Mouse (Mus musculus): Measurements from ENCODE around the gene B3glct. TPM values are rescaled to one million over a fixed set of nuclear protein-coding genes. Genes with fewer than 3 reads are reported as not detected.

B3glct gene
- total RNA-seq, 1 experiment = 6.0 TPM

DNA sequence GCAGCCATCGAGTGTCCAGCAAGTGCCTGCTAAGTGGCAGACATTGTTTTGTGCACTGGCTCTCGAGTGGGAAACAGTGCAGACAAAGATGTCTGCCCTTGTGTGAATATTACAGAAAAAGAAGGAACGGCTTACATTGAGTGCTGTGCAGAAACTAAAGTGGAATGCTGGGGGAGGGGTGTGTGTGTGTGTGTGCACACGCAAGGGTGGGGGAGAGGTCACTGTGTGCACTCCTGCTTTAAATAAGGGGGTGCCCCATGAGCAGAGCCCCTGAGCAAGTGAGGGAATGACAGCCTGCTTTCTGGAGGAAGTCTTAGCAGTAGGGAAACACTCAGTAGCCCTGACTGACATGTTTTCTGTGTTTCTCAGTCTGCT, 27.9 kb upstream of the B3glct start:
- Histone ChIP-seq H3K27ac (ENCODE audit: insufficient read depth, low read depth, low read length, poor library complexity, severe bottlenecking) (no peak overlapping the region), H3K9me3 (ENCODE audit: control insufficient read depth, insufficient read depth, low read depth, low read length) (no peaks in the 10 kb centered on the region), H3K36me3 (ENCODE audit: control insufficient read depth, insufficient read depth, low read length, poor library complexity, severe bottlenecking) (no peaks in the 10 kb centered on the region), H3K4me1 (ENCODE audit: control insufficient read depth in 2 of 2, insufficient read depth in 2 of 2, low read length in 2 of 2, poor library complexity in 1 of 2) (peaks cover 4 to 16% of the 10 kb centered on the region in 2 experiments; a peak in 3 of 4 replicates), H3K4me3 (ENCODE audit: insufficient read depth in 1 of 2, low read depth in 1 of 2, low read length in 2 of 2, poor library complexity in 1 of 2, severe bottlenecking in 1 of 2) (no peak overlapping the region; a peak in 1 of 4 replicates), H3K9ac (ENCODE audit: insufficient read depth, low read depth, low read length, poor library complexity, severe bottlenecking) (no peak overlapping the region)
- no peak for DNase-seq (ENCODE audit: low read depth, low spot score)
- in situ Hi-C loops (cut with MboI; ENCODE audit: low sequenced_read_pairs in 2 of 2, unreplicated experiment in 2 of 2) = loop anchor here in 1 of 2 experiments (25.0 kb wide), 1 partner anchor 88 kb away; no protein-coding TSS in a partner anchor
- no peak for TF ChIP-seq ZNF384 (IDR thresholded peaks at IDR 0.05; ENCODE audit: low read depth, low read length)
- TF ChIP-seq CHD2 (IDR thresholded peaks at IDR 0.05; ENCODE audit: low read depth, low read length) = no peak
- TF ChIP-seq MAFK (IDR thresholded peaks at IDR 0.05; ENCODE audit: insufficient read depth, low read depth, low read length) = no peak
- no peak for TF ChIP-seq ZC3H11A (IDR thresholded peaks at IDR 0.05; ENCODE audit: borderline replicate concordance, low read depth, low read length)
- TF ChIP-seq HCFC1 (IDR thresholded peaks at IDR 0.05; ENCODE audit: borderline replicate concordance, insufficient read depth, low read length) = no peak

DNA sequence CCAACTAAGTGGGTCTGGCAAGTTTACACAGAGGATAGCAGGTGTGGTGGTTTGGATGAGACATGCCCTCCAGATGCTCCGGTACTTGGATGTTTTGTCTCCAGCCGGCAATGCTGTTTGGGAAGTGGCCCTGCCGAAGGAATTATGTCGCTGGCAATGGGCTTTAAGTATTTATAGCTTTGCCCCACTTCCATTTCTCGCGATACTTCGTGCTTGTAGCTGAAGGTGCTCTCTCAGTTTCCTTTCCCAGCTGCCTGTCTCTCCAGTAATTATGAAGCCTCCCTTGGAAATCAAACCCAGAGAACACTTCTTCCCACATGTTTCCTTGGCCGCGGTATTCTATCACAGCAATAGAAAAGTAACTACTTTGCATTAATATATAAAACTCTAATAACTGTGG, 22.4 kb upstream of the B3glct start:
- Histone ChIP-seq H3K36me3 (ENCODE audit: control insufficient read depth, insufficient read depth, low read length, poor library complexity, severe bottlenecking) (no peaks in the 10 kb centered on the region), H3K9me3 (ENCODE audit: control insufficient read depth, insufficient read depth, low read depth, low read length) (no peaks in the 10 kb centered on the region), H3K9ac (ENCODE audit: insufficient read depth, low read depth, low read length, poor library complexity, severe bottlenecking) (no peak overlapping the region), H3K4me1 (ENCODE audit: control insufficient read depth in 2 of 2, insufficient read depth in 2 of 2, low read length in 2 of 2, poor library complexity in 1 of 2) (peaks cover 0 to 5% of the 10 kb centered on the region in 2 experiments; a peak in 2 of 4 replicates), H3K4me3 (ENCODE audit: insufficient read depth in 1 of 2, low read depth in 1 of 2, low read length in 2 of 2, poor library complexity in 1 of 2, severe bottlenecking in 1 of 2) (no peak overlapping the region), H3K27ac (ENCODE audit: insufficient read depth, low read depth, low read length, poor library complexity, severe bottlenecking) (no peak overlapping the region)
- in situ Hi-C loops (cut with MboI; ENCODE audit: low sequenced_read_pairs in 2 of 2, unreplicated experiment in 2 of 2) = loop anchor here in 1 of 2 experiments (25.0 kb wide), 1 partner anchor 93 kb away; no protein-coding TSS in a partner anchor
- TF ChIP-seq MAFK (IDR thresholded peaks at IDR 0.05; ENCODE audit: insufficient read depth, low read depth, low read length) (no peak), ZNF384 (IDR thresholded peaks at IDR 0.05; ENCODE audit: low read depth, low read length) (no peak), ZC3H11A (IDR thresholded peaks at IDR 0.05; ENCODE audit: borderline replicate concordance, low read depth, low read length) (no peak), HCFC1 (IDR thresholded peaks at IDR 0.05; ENCODE audit: borderline replicate concordance, insufficient read depth, low read length) (no peak), CHD2 (IDR thresholded peaks at IDR 0.05; ENCODE audit: low read depth, low read length) (no peak)
- DNase-seq (ENCODE audit: low read depth, low spot score) = no peak

DNA sequence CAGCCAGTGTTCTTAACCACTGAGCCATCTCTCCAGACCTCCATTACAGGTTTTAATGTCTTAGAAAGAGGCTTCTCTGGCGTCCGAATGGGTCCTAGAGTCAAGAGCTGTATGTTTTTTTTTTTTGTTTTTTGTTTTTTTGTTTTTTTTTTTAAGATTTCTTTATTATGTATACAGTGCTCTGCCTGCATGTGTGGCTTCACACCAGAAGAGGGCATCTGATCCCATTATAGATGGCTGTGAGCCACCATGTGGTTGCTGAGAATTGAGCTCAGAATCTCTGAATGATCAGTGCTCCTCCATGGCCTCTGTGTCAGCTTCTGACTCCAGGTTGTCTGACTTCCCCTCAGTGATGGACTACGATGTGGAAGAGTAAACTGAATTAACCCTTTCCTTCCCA, 20.0 kb upstream of the B3glct start:
- no peak overlapping the region for H3K9ac ChIP-seq (ENCODE audit: insufficient read depth, low read depth, low read length, poor library complexity, severe bottlenecking)
- H3K9me3 ChIP-seq (ENCODE audit: control insufficient read depth, insufficient read depth, low read depth, low read length) = no peaks in the 10 kb centered on the region
- H3K4me3 ChIP-seq (ENCODE audit: insufficient read depth in 1 of 2, low read depth in 1 of 2, low read length in 2 of 2, poor library complexity in 1 of 2, severe bottlenecking in 1 of 2) = no peak overlapping the region
- no peak for TF ChIP-seq ZNF384 (IDR thresholded peaks at IDR 0.05; ENCODE audit: low read depth, low read length)
- no peak for TF ChIP-seq HCFC1 (IDR thresholded peaks at IDR 0.05; ENCODE audit: borderline replicate concordance, insufficient read depth, low read length)
- TF ChIP-seq CHD2 (IDR thresholded peaks at IDR 0.05; ENCODE audit: low read depth, low read length) = no peak
- no peak for TF ChIP-seq ZC3H11A (IDR thresholded peaks at IDR 0.05; ENCODE audit: borderline replicate concordance, low read depth, low read length)
- TF ChIP-seq MAFK (IDR thresholded peaks at IDR 0.05; ENCODE audit: insufficient read depth, low read depth, low read length) = no peak
- DNase-seq (ENCODE audit: low read depth, low spot score) = no peak
- peaks cover 0 to 5% of the 10 kb centered on the region in 2 experiments; a peak in 2 of 4 replicates for H3K4me1 ChIP-seq (ENCODE audit: control insufficient read depth in 2 of 2, insufficient read depth in 2 of 2, low read length in 2 of 2, poor library complexity in 1 of 2)
- in situ Hi-C loops (cut with MboI; ENCODE audit: low sequenced_read_pairs in 2 of 2, unreplicated experiment in 2 of 2) = loop anchor here in 1 of 2 experiments (25.0 kb wide), 1 partner anchor 96 kb away; no protein-coding TSS in a partner anchor
- no peaks in the 10 kb centered on the region for H3K36me3 ChIP-seq (ENCODE audit: control insufficient read depth, insufficient read depth, low read length, poor library complexity, severe bottlenecking)
- no peak overlapping the region for H3K27ac ChIP-seq (ENCODE audit: insufficient read depth, low read depth, low read length, poor library complexity, severe bottlenecking)

DNA sequence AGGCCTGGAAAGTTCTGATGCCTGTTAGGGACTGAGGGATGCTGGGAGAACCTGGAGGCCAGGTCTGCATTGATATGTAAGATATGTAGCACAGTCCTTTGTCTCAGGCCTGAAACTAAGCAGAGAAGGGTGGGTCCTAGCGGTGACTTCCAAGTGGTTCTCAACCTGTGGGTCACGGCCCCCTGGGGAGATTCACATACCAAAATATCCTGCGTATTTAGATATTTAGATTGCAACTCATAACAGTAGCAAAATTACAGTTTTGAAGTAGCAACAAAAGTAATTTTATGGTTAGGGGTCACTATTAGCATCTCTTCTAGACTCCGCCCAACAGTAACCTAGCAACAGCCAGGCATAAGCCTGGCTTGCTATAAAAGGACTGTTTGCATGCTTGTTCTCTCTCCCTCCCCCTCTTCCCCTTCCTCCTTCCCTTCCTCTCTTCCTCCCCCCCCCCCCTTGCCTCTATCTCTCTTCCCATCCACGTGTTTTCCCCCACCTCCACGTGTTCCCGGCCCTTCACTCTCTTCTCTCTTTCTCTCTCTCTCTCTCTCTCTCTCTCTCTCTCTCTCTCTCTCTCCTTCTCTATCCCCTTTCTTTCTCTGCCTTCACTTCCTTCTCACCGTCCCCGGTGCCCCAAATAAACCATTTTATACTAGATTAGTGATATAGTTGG, 19.2 kb upstream of the B3glct start:
- TF ChIP-seq ZC3H11A (IDR thresholded peaks at IDR 0.05; ENCODE audit: borderline replicate concordance, low read depth, low read length) = no peak
- peak; percentile 70; the same call in 1 of the 2 replicates for TF ChIP-seq CHD2 (IDR thresholded peaks at IDR 0.05; ENCODE audit: low read depth, low read length)
- H3K9ac ChIP-seq (ENCODE audit: insufficient read depth, low read depth, low read length, poor library complexity, severe bottlenecking) = no peak overlapping the region
- H3K4me1 ChIP-seq (ENCODE audit: control insufficient read depth in 2 of 2, insufficient read depth in 2 of 2, low read length in 2 of 2, poor library complexity in 1 of 2) = peaks cover 0 to 5% of the 10 kb centered on the region in 2 experiments; a peak in 2 of 4 replicates
- H3K27ac ChIP-seq (ENCODE audit: insufficient read depth, low read depth, low read length, poor library complexity, severe bottlenecking) = no peak overlapping the region; the same call in 1 of the 2 replicates
- H3K36me3 ChIP-seq (ENCODE audit: control insufficient read depth, insufficient read depth, low read length, poor library complexity, severe bottlenecking) = no peaks in the 10 kb centered on the region
- H3K9me3 ChIP-seq (ENCODE audit: control insufficient read depth, insufficient read depth, low read depth, low read length) = no peaks in the 10 kb centered on the region
- DNase-seq (ENCODE audit: low read depth, low spot score) = no peak
- no peak overlapping the region for H3K4me3 ChIP-seq (ENCODE audit: insufficient read depth in 1 of 2, low read depth in 1 of 2, low read length in 2 of 2, poor library complexity in 1 of 2, severe bottlenecking in 1 of 2)
- in situ Hi-C loops (cut with MboI; ENCODE audit: low sequenced_read_pairs in 2 of 2, unreplicated experiment in 2 of 2) = loop anchor here in 1 of 2 experiments (25.0 kb wide), 1 partner anchor 97 kb away; no protein-coding TSS in a partner anchor
